Comparison of ENCODE assay signal across 9 mouse cellular contexts in genomic region chr4:46304071-46304470, GRCm38 (mm10). TPM values are rescaled to one million over a fixed set of nuclear protein-coding genes. Genes with fewer than 3 reads are reported as not detected.
A peak's percentile ranks its signal among the peaks of the same experiment; 100 is the strongest.
DNase-seq lines count a peak whose midpoint lies in the region; ATAC-seq and TF ChIP-seq lines count a peak whose summit lies in the region.
"Had no signal": no experiment of that assay in that cellular context is flagged by ENCODE, and none has a peak within 500 bp of the region (broad histone marks: within the 10 kb centered on the region; RNA-seq: fewer than 3 reads in every experiment).

No protein-coding gene starts in this region.

- H3K9me3 ChIP-seq in hindbrain, embryonic 16.5 days (ENCODE audit: control insufficient read depth, low read length) = no peaks in the 10 kb centered on the region
- H3K9me3 ChIP-seq in limb, embryonic 10.5 days (replicated peaks) = no peaks in the 10 kb centered on the region
- no peaks in the 10 kb centered on the region for H3K9me3 ChIP-seq in midbrain, embryonic 15.5 days
- H3K9me3 ChIP-seq in stomach, postnatal 0 days (ENCODE audit: control insufficient read depth, low read length) = no peaks in the 10 kb centered on the region

- peak overlapping the region; percentile 96 for H3K9ac ChIP-seq in hindbrain, embryonic 16.5 days (ENCODE audit: low read depth, low read length)
- H3K9ac ChIP-seq in midbrain, embryonic 15.5 days = peak overlapping the region; percentile 7; the same call in 1 of the 2 replicates
- no peak overlapping the region for H3K9ac ChIP-seq in stomach, postnatal 0 days (ENCODE audit: low read length)

- peaks cover 8% of the 10 kb centered on the region for H3K4me1 ChIP-seq in hindbrain, embryonic 16.5 days (ENCODE audit: control insufficient read depth, insufficient read depth, low read depth, low read length)
- peaks cover 6% of the 10 kb centered on the region for H3K4me1 ChIP-seq in limb, embryonic 10.5 days
- peaks cover 10% of the 10 kb centered on the region for H3K4me1 ChIP-seq in midbrain, embryonic 15.5 days
- H3K4me1 ChIP-seq in stomach, postnatal 0 days (replicated peaks; ENCODE audit: control insufficient read depth, insufficient read depth) = no peaks in the 10 kb centered on the region

- no peak for TF ChIP-seq EP300 in stomach, postnatal 0 days (optimal IDR thresholded peaks at IDR 0.05)

- H3K36me3 ChIP-seq in hindbrain, embryonic 16.5 days (ENCODE audit: control insufficient read depth, insufficient read depth, low read length) = no peaks in the 10 kb centered on the region
- no peaks in the 10 kb centered on the region for H3K36me3 ChIP-seq in limb, embryonic 10.5 days
- H3K36me3 ChIP-seq in midbrain, embryonic 15.5 days (replicated peaks) = no peaks in the 10 kb centered on the region
- no peaks in the 10 kb centered on the region for H3K36me3 ChIP-seq in stomach, postnatal 0 days (ENCODE audit: control insufficient read depth, insufficient read depth, low read length)

- peak overlapping the region; percentile 76 for H3K4me2 ChIP-seq in hindbrain, embryonic 16.5 days (ENCODE audit: low read length)
- H3K4me2 ChIP-seq in midbrain, embryonic 15.5 days = peak overlapping the region; percentile 75
- peak overlapping the region; percentile 91 for H3K4me2 ChIP-seq in stomach, postnatal 0 days (replicated peaks; ENCODE audit: low read depth)

- peak overlapping the region; percentile 83 for H3K4me3 ChIP-seq in hindbrain, embryonic 16.5 days (ENCODE audit: low read length)
- H3K4me3 ChIP-seq in limb, embryonic 10.5 days = peak overlapping the region; percentile 81
- H3K4me3 ChIP-seq in midbrain, embryonic 15.5 days = peak overlapping the region; percentile 83
- peak overlapping the region; percentile 75; the same call in 1 of the 2 replicates for H3K4me3 ChIP-seq in stomach, postnatal 0 days (ENCODE audit: low read depth, low read length)

- H3K27ac ChIP-seq in hindbrain, embryonic 16.5 days (ENCODE audit: low read depth, low read length) = no peak overlapping the region
- no peak overlapping the region for H3K27ac ChIP-seq in limb, embryonic 10.5 days
- peak overlapping the region; percentile 1; the same call in 1 of the 2 replicates for H3K27ac ChIP-seq in midbrain, embryonic 15.5 days
- H3K27ac ChIP-seq in stomach, postnatal 0 days (replicated peaks) = no peak overlapping the region

- H3K27me3 ChIP-seq in hindbrain, embryonic 16.5 days (replicated peaks; ENCODE audit: control insufficient read depth, insufficient read depth, low read length) = no peaks in the 10 kb centered on the region; the same call in 1 of the 2 replicates
- peaks cover 71% of the 10 kb centered on the region for H3K27me3 ChIP-seq in limb, embryonic 10.5 days (ENCODE audit: low read depth, poor library complexity, severe bottlenecking)
- no peaks in the 10 kb centered on the region for H3K27me3 ChIP-seq in midbrain, embryonic 15.5 days (replicated peaks)
- no peaks in the 10 kb centered on the region for H3K27me3 ChIP-seq in stomach, postnatal 0 days (ENCODE audit: control insufficient read depth, insufficient read depth, low read length)

- 9% methylated on average over 8 of the region's 8 CpGs for WGBS in hindbrain, embryonic 16.5 days
- WGBS in limb, embryonic 10.5 days = 6% methylated on average over 8 of the region's 8 CpGs
- 5% methylated on average over 8 of the region's 8 CpGs for WGBS in midbrain, embryonic 15.5 days
- 7% methylated on average over 8 of the region's 8 CpGs for WGBS in stomach, postnatal 0 days

- no peak for ATAC-seq in hindbrain, embryonic 16.5 days
- ATAC-seq in midbrain, embryonic 15.5 days (replicated peaks) = peak; percentile 41; the same call in 1 of the 2 replicates
- 0 out of 2 replicates have a peak, but pooled peaks have one; percentile 33 for ATAC-seq in stomach, postnatal 0 days (ENCODE audit: low FRiP score, low TSS enrichment)

- no peak for TF ChIP-seq CTCF in stomach, postnatal 0 days (IDR thresholded peaks at IDR 0.05; ENCODE audit: low read depth)

- DNase-seq in layer of hippocampus, adult 11-12 months (ENCODE audit: low spot score) = peak; percentile 17
- DNase-seq in layer of hippocampus, adult 9-10 months (ENCODE audit: low spot score) = no peak
- DNase-seq in cerebellum, adult 9-11 months = peak; percentile 86
- peak; percentile 9 to 47 for DNase-seq in gastrocnemius, adult 8-10 months (ENCODE audit: low spot score in 2 of 2)
- no peak for DNase-seq in limb, embryonic 10.5 days (ENCODE audit: low spot score)
- DNase-seq in stomach, postnatal 0 days (ENCODE audit: low spot score) = peak; percentile 22

RNA-seq across cellular contexts. Expression of gene Foxe1, which starts 39.3 kb away (rescaled TPM):
- total RNA-seq in gastrocnemius, adult 8-10 months (2022) = not detected
- not detected in 2 replicates for polyA plus RNA-seq in hindbrain, embryonic 16.5 days (2015; fragmentation: Nextera tagmentation; extraction: Ambion mirVana)
- 0.35 TPM in 1 of 2 replicates, not detected in the other for polyA plus RNA-seq in limb, embryonic 10.5 days (2016; fragmentation: Nextera tagmentation; extraction: Ambion mirVana)
- not detected in 2 replicates for polyA plus RNA-seq in midbrain, embryonic 15.5 days (2015; fragmentation: Nextera tagmentation; extraction: Ambion mirVana)
- polyA plus RNA-seq in stomach, postnatal 0 days (2015; fragmentation: Nextera tagmentation; extraction: Ambion mirVana) = 0.78 and 0.93 TPM in 2 replicates
- total RNA-seq: layer of hippocampus, postnatal 14 days had no signal

Comparison
In these comparisons a context has a peak if more than half of its experiments do, and no peak if none do; other contexts are left out.
1. DNase-seq: peak in layer of hippocampus, adult 11-12 months (single experiment), cerebellum, adult 9-11 months (single experiment), gastrocnemius, adult 8-10 months (2 of 2) and stomach, postnatal 0 days (single experiment); none in layer of hippocampus, adult 9-10 months (single experiment) and limb, embryonic 10.5 days (single experiment).
2. Peak in every context shown above with its lines, with median percentiles within 50 percentile points of each other: H3K4me2 ChIP-seq and H3K4me3 ChIP-seq.